Mouse (Mus musculus) liver, embryonic 15.5 days (tissue): ENCODE measurements around the gene Smad3. TPM values are rescaled to one million over a fixed set of nuclear protein-coding genes. Genes with fewer than 3 reads are reported as not detected.

ENCODE experiments used
- ATAC-seq: fragments of 200-750 bp; cut with Nextera tagmentation; 2 replicates; pipeline ENCODE4 v1.8.0; 2017; ENCODE audit warnings: moderate number of reproducible peaks, mild to moderate bottlenecking, moderate library complexity; ENCODE audit not compliant: insufficient read depth
- H3K27ac ChIP-seq: fragments of 300-500 bp; sonication (generic); replicated peaks from 2 replicates; pipeline ENCODE4 v1.5.1; 2015; ENCODE audit warnings: mild to moderate bottlenecking, inconsistent platforms
- H3K27me3 ChIP-seq: fragments of 300-500 bp; sonication (generic); 2 replicates; pipeline ENCODE4 v1.6.1; 2015; ENCODE audit warnings: mild to moderate bottlenecking, inconsistent platforms
- H3K36me3 ChIP-seq: fragments of 300-500 bp; sonication (generic); replicated peaks from 2 replicates; pipeline ENCODE4 v1.6.1; 2015; ENCODE audit warnings: moderate library complexity, mild to moderate bottlenecking, inconsistent platforms
- H3K4me1 ChIP-seq: fragments of 300-500 bp; sonication (generic); replicated peaks from 2 replicates; pipeline ENCODE4 v1.6.1; 2015; ENCODE audit warnings: inconsistent platforms
- H3K4me2 ChIP-seq: fragments of 300-500 bp; sonication (generic); 2 replicates; pipeline ENCODE4 v1.6.1; 2015; ENCODE audit warnings: moderate library complexity, mild to moderate bottlenecking, inconsistent platforms
- H3K4me3 ChIP-seq: fragments of 300-500 bp; sonication (generic); replicated peaks from 2 replicates; pipeline ENCODE4 v1.5.1; 2015; ENCODE audit warnings: mild to moderate bottlenecking, inconsistent platforms
- H3K9ac ChIP-seq: fragments of 300-500 bp; sonication (generic); 2 replicates; pipeline ENCODE4 v1.6.1; 2015; ENCODE audit warnings: moderate library complexity, mild to moderate bottlenecking, inconsistent platforms
- H3K9me3 ChIP-seq: fragments of 300-500 bp; sonication (generic); replicated peaks from 2 replicates; pipeline ENCODE4 v1.6.1; 2016; ENCODE audit warnings: inconsistent platforms
- WGBS: fragments of 180-500 bp; shearing (Covaris S2); methylation state at CpG from one replicate; pipeline ENCODE4 v1.1.7; 2015; ENCODE audit warnings: mixed read lengths; ENCODE audit not compliant: insufficient replicate concordance; 5-methylcytosine and 5-hydroxymethylcytosine counted together
- polyA plus RNA-seq: library from polyadenylated mRNA; unstranded; fragments of >200 nt; fragmentation: Nextera tagmentation; extraction: Ambion mirVana; gene quantifications from 2 replicates; pipeline ENCODE4 v1.2.1, GENCODE M21; 2015

The Smad3 gene
- polyA plus RNA-seq, result 3.0 TPM in 2 replicates

DNA sequence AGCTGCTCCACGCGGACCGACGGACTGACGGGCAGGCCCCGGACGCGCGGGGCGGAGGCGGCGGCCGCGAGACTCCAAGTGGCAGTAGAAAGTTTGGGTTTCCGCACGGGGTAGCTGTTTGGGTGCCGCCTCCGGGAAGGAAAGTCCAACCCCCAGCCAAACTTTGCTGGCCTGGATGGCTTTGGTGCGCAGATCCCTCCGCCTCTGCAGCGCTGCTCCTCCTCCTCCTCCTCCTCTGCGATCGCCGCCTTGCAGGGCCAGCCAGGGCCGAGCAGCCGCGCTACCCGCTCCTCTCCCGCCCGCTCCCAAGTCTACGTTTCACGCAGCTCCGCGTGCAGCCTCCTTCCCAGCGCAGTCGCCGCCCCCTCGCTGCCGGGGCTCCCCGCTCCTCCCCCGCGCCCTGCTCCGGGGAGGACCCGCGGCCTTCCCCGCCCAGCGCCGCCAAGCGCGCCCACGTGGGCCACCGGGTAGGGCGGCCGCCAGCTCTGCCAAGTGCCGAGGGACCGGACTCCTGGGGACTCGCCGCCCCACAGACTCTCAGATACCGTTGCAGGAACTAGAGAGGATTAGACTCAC is at the start of gene Smad3:
TSS of gene Smad3 (minus strand) at position 130 of the 576 bp plus-strand sequence.
- Histone ChIP-seq H3K27ac (peak within 1 kb of the TSS; percentile 94), H3K36me3 (no peaks in the 10 kb centered on the region), H3K27me3 (no peaks in the 10 kb centered on the region), H3K4me1 (peaks cover 80% of the 10 kb centered on the region), H3K4me3 (peak within 1 kb of the TSS; percentile 79), H3K9me3 (no peaks in the 10 kb centered on the region), H3K9ac (peak within 1 kb of the TSS; percentile 82), H3K4me2 (peak within 1 kb of the TSS; percentile 99)
- under 1% methylated on average over 59 of the region's 59 CpGs for WGBS
- peak; percentile 86 for ATAC-seq

DNA sequence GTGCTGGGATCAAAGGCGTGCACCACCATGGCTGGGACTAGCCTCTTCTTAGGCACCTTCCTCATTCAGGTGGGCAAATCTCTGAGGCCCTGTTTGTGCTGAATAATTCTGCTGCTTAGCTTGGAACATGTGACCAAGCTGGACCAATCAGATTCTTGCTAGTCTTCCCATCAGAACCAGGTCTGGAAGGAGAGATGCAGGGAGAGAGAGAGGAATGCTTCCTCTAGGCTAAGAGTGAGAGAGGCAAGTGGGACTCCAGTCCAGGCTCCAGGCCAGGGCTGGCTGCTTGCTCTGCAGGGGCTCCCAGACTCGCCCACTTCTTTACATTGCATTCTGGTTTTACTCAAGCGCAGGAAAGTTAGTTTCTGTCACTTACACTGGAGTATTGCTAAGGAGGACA is 47.1 kb upstream of the Smad3 start:
- no peak overlapping the region for H3K4me2 ChIP-seq
- ATAC-seq, result no peak
- WGBS, result 48% methylated on average over 3 of the region's 3 CpGs

DNA sequence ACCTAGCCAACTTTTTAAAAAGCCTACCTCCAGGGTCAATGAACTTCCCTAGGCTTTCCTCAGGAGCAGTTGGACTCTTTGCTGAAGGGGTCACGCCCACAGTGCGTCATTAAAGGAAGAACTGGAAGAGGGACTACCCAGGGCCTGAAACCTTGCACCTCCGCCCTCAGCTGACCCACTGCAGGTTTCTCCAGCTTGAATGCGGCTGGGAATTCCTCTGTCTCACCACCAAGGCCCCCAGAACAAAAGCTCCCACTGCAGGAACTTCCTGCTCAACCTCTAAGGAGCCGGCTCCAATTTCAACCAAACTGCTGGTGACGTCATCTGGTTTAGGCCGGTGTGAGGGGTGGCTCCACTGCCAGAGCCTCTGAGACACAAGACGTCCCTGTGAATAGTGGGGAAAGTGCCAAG is 45.4 kb upstream of the Smad3 start:
- Histone ChIP-seq H3K4me1 (0 out of 2 replicates have a peak, but pooled peaks cover 3% of the 10 kb centered on the region), H3K27ac (no peak overlapping the region), H3K9ac (no peak overlapping the region), H3K36me3 (no peaks in the 10 kb centered on the region), H3K4me2 (no peak overlapping the region), H3K27me3 (no peaks in the 10 kb centered on the region; the same call in 1 of the 2 replicates), H3K9me3 (no peaks in the 10 kb centered on the region), H3K4me3 (no peak overlapping the region)
- 36% methylated on average over 8 of the region's 8 CpGs for WGBS
- no peak for ATAC-seq

More for the DNA sequence above, 47.1 kb upstream of the Smad3 start:
- no peak overlapping the region for H3K9ac ChIP-seq
- no peaks in the 10 kb centered on the region; the same call in 1 of the 2 replicates for H3K27me3 ChIP-seq
- H3K9me3 ChIP-seq, result no peaks in the 10 kb centered on the region
- H3K4me3 ChIP-seq, result no peak overlapping the region
- H3K4me1 ChIP-seq, result 0 out of 2 replicates have a peak, but pooled peaks cover 3% of the 10 kb centered on the region
- H3K36me3 ChIP-seq, result no peaks in the 10 kb centered on the region
- H3K27ac ChIP-seq, result no peak overlapping the region

DNA sequence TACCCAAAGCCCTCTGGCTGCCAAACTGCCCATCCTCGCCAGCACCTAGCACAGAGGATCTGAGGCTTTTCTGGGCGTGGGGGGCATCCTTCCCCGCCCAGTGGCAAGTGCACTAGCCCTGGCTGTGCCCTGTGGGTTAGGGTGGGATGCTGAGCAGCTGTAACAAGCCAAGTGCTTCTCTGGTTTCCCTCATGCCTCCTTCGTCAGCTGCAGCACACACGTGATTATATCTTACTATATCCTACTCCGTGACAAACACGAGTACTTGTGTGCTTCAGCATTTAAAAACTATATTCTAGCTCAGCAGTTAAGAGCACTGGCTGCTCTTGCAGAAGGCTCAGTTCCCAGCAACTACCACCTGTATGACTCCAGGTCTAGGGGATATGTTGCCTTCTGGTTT is 44.7 kb upstream of the Smad3 start:
- WGBS, result 63% methylated on average over 7 of the region's 7 CpGs
- Histone ChIP-seq H3K9ac (no peak overlapping the region), H3K9me3 (no peaks in the 10 kb centered on the region), H3K4me3 (no peak overlapping the region), H3K4me2 (no peak overlapping the region), H3K36me3 (no peaks in the 10 kb centered on the region), H3K27ac (no peak overlapping the region), H3K27me3 (no peaks in the 10 kb centered on the region; the same call in 1 of the 2 replicates), H3K4me1 (0 out of 2 replicates have a peak, but pooled peaks cover 3% of the 10 kb centered on the region)
- ATAC-seq, result no peak

DNA sequence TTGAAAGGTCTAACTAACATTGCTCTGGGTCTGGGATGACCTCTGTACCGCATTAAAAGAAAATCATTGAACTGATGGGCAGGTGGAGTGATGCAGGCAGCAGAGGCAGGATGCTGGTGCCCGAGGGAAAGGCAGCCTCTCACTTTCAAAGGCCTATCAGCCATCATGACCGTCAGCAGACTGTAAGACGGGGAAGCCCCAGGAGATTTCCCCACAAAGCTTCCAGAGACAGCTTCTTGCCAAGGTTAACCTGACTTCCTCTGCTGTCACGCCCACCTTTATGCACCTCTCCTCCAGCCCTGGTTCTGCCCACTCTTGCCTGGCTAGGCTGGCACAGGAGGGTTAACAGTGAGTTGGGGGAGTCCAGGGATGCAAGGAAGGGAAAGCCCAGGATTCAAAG is 44.3 kb upstream of the Smad3 start:
- 59% methylated on average over 5 of the region's 5 CpGs for WGBS
- H3K36me3 ChIP-seq, result no peaks in the 10 kb centered on the region
- ATAC-seq, result no peak
- H3K27ac ChIP-seq, result no peak overlapping the region
- H3K4me2 ChIP-seq, result no peak overlapping the region
- H3K9me3 ChIP-seq, result no peaks in the 10 kb centered on the region
- no peak overlapping the region for H3K4me3 ChIP-seq
- H3K4me1 ChIP-seq, result 0 out of 2 replicates have a peak, but pooled peaks cover 3% of the 10 kb centered on the region
- no peaks in the 10 kb centered on the region; the same call in 1 of the 2 replicates for H3K27me3 ChIP-seq
- H3K9ac ChIP-seq, result no peak overlapping the region

DNA sequence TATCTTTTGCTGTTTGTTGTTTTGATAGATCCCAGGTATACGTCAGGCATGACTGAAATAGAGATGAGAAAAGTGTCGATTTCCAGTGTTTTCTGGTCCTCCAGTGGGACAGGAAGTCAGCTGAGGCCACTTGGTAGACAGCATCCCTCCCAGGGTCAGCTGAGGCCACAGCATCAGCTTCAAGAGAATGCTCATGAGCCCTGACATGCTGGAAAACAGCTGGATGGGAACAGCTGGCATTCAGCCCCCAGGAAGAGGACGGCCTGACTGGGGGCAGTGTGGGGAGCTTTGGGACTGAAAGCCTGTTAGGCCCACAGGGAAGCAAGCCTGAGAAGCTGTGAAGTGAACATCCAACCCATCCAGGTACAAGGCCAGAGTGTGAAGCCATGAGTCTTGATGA is 38.6 kb upstream of the Smad3 start:
- Histone ChIP-seq H3K4me3 (no peak overlapping the region), H3K4me2 (no peak overlapping the region), H3K4me1 (peaks cover 22% of the 10 kb centered on the region), H3K27ac (no peak overlapping the region), H3K9me3 (no peaks in the 10 kb centered on the region), H3K27me3 (peaks cover 29% of the 10 kb centered on the region), H3K9ac (no peak overlapping the region), H3K36me3 (no peaks in the 10 kb centered on the region)
- 57% methylated on average over 3 of the region's 3 CpGs for WGBS
- no peak for ATAC-seq

DNA sequence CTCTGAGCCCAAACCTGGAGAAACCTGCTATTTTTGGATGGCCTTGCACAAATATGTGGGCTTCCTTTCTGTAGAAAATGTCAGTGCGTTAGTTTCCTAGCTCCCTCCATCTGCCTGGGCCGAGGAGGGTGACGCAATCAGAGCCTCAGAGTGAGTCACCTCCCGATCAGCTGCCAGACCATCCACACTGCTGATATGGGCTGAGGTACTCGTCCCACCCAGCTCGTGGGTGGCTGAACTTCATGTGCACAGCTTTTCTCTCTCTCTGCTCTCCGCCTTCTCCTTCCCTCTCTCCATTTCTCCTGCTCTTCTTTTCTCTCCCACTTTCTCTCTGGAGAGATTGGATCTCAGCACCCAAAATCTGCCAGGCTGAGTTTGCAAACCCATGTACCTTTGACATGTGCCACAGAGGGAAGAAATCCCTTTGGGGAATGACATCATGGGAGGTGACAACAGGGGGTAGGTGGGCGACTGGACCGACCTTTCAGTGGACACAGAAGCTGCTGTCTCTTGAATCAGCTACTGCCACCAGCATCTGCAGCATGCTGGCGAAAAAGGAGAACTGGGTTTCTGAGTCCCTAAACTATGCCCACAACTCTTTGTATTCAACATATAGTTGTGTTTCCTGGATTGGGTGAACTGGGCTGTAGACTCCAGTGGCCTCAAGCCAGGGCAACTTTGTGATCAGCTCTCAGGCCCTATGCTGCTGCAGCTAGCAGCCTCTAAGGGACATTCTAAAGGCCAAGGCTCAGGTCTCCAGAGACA is 36.1 kb upstream of the Smad3 start:
- peak overlapping the region; percentile 29 for H3K4me2 ChIP-seq
- WGBS, result 20% methylated on average over 10 of the region's 10 CpGs
- H3K4me1 ChIP-seq, result peaks cover 45% of the 10 kb centered on the region
- H3K4me3 ChIP-seq, result no peak overlapping the region
- H3K36me3 ChIP-seq, result no peaks in the 10 kb centered on the region
- H3K27me3 ChIP-seq, result peaks cover 33% of the 10 kb centered on the region
- H3K9ac ChIP-seq, result no peak overlapping the region
- peak; percentile 63 for ATAC-seq
- no peak overlapping the region for H3K27ac ChIP-seq
- no peaks in the 10 kb centered on the region for H3K9me3 ChIP-seq

DNA sequence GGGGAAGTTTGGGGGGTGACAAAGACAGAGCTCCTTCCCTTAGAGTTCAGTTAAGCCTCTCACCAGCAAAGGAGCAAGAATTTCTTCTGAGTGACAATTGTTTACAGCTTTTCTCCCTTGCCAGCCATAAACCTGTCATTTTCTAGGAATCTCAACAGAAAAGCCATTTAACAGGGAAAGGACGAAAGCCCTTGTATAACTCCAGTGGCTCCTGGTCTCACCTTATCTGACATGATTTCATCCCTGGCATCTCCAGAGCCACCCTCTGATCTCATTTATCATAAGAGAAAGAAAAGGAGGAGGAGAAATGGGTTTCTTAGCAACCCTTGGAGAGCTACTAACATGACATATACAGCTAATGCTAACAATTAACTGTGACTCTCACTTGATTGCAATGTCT is 33.9 kb upstream of the Smad3 start:
- Histone ChIP-seq H3K27me3 (peaks cover 33% of the 10 kb centered on the region), H3K4me2 (no peak overlapping the region), H3K9ac (no peak overlapping the region), H3K4me1 (peaks cover 48% of the 10 kb centered on the region), H3K4me3 (no peak overlapping the region), H3K27ac (no peak overlapping the region), H3K9me3 (no peaks in the 10 kb centered on the region), H3K36me3 (no peaks in the 10 kb centered on the region)
- WGBS, result 73% methylated on average over 1 of the region's 1 CpGs
- ATAC-seq, result no peak

DNA sequence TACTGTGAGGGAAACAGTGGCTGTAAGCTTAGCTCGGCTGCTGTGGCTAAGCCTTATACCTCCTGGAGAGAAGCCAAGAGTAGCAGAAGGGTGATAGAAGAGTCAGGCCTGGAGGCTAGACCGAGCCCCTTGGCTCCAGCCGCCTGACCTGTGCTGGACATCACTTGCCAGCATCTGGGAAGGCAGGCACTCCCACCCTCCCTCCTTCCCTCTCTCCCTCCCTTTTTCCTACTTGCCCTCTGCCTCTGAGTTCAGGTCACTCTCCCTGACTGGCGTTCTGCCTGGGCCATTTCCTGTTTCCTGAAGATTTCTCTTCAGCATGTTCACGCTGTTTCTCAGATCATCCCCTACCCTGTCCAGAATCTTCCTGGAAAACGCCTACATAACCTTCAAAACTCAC is 33.5 kb upstream of the Smad3 start:
- Histone ChIP-seq H3K9me3 (no peaks in the 10 kb centered on the region), H3K4me2 (no peak overlapping the region), H3K36me3 (no peaks in the 10 kb centered on the region), H3K27me3 (peaks cover 31% of the 10 kb centered on the region), H3K4me1 (peaks cover 52% of the 10 kb centered on the region), H3K27ac (no peak overlapping the region), H3K9ac (no peak overlapping the region), H3K4me3 (no peak overlapping the region)
- ATAC-seq, result no peak
- 32% methylated on average over 6 of the region's 6 CpGs for WGBS

DNA sequence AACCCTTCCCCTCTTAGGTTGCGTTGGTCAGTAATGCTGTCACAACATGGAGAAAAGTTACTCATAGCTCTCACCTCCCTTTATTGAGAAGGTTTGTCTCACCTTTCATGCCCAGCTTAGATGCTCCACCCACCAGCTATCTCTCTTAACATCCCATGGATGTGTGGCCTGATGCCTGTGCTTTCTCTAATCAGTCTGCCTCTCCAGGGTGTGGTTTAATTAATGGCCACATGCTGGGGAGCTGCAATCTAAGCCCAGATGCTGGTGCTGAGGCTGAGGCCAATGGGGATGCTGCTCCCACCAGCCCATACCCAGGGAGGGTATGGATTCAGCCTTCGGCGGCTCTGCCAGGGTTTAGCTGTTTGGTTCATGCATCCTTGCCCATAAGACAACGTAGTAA is 32.4 kb upstream of the Smad3 start:
- ATAC-seq, result peak; percentile 43

DNA sequence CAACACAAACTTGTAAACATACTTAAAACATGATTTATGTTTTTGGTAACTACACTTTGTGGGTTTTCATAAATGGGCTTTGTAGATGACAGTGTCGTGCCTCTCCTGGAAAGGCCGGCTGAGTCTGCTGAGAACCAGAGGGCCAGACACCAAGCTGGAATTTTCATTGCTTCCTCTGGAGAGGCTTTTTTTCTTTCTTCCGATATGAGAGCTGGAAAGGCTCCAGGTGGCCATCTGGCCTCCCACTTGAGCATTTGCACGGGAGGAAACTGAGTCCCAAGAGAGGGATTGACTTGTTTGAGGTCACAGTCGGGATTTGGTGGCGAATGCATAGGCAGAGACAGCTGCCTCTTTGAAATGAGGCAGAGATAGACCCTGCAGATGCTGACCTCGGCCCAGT is 31.6 kb upstream of the Smad3 start:
- H3K4me2 ChIP-seq, result no peak overlapping the region
- no peak overlapping the region for H3K4me3 ChIP-seq
- peaks cover 23% of the 10 kb centered on the region for H3K27me3 ChIP-seq
- H3K36me3 ChIP-seq, result no peaks in the 10 kb centered on the region
- H3K27ac ChIP-seq, result no peak overlapping the region; the same call in 1 of the 2 replicates
- H3K9me3 ChIP-seq, result no peaks in the 10 kb centered on the region
- no peak overlapping the region for H3K9ac ChIP-seq
- WGBS, result 65% methylated on average over 7 of the region's 7 CpGs
- ATAC-seq, result no peak
- peaks cover 71% of the 10 kb centered on the region for H3K4me1 ChIP-seq

More for the DNA sequence above, 32.4 kb upstream of the Smad3 start:
- no peak overlapping the region for H3K4me3 ChIP-seq
- no peak overlapping the region for H3K4me2 ChIP-seq
- peaks cover 29% of the 10 kb centered on the region for H3K27me3 ChIP-seq
- no peak overlapping the region; the same call in 1 of the 2 replicates for H3K27ac ChIP-seq
- peaks cover 62% of the 10 kb centered on the region for H3K4me1 ChIP-seq
- no peaks in the 10 kb centered on the region for H3K9me3 ChIP-seq
- no peaks in the 10 kb centered on the region for H3K36me3 ChIP-seq
- H3K9ac ChIP-seq, result no peak overlapping the region
- 78% methylated on average over 4 of the region's 4 CpGs for WGBS
